Mouse (Mus musculus): ENCODE results near the gene Gm20498.
"Not testable (repeated sequence)": the region's sequence is repeated elsewhere in the genome, so short reads cannot be mapped to it uniquely, and the experiment has no call there.

DNA sequence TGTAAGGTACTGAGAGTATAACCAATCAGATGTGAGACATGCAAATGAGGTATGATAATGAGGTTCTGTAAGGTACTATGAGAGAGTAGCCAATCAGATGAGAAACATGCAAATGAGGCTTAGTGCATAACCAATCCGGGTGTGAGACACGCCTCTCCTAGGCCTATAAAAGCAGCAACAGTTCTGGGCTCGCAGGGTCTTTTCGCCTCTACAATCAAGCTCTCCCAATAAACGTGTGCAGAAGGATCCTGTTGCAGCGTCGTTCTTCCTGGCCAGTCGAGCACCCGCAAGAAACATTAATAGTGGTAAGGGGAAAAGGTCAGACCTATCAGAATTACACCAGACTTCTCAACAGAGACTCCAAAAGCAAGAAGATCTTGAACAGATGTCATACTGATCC lies 93.7 kb downstream of the Gm20498 start:
- TF ChIP-seq POLR2A (IDR thresholded peaks at IDR 0.05; ENCODE audit: low read depth, low read length); CTCF (IDR thresholded peaks at IDR 0.05; ENCODE audit: extremely low read depth, insufficient read depth, insufficient read length, insufficient replicate concordance): not testable (repeated sequence)

All from spleen, adult 2 months (tissue).